18 mouse cellular contexts compared by ENCODE assay signal in genomic region chr12:35317046-35317445, GRCm38 (mm10).
DNase-seq lines count a peak whose midpoint lies in the region; ATAC-seq and TF ChIP-seq lines count a peak whose summit lies in the region.
"Had no signal": no experiment of that assay in that cellular context is flagged by ENCODE, and none has a peak within 500 bp of the region (broad histone marks: within the 10 kb centered on the region; RNA-seq: fewer than 3 reads in every experiment).

No protein-coding gene starts in this region.

- H3K27me3 ChIP-seq in heart, embryonic 14.5 days (ENCODE audit: control insufficient read depth, insufficient read depth, low read length): no peaks in the 10 kb centered on the region
- H3K27me3 ChIP-seq in lung, embryonic 14.5 days (ENCODE audit: insufficient read depth, low read length): no peaks in the 10 kb centered on the region
- no peaks in the 10 kb centered on the region for H3K27me3 ChIP-seq in heart, postnatal 0 days (ENCODE audit: control insufficient read depth, insufficient read depth, low read length)

- no peak overlapping the region for H3K4me3 ChIP-seq in heart, embryonic 14.5 days (ENCODE audit: control insufficient read depth in 1 of 2, insufficient read depth in 1 of 2, low read depth in 1 of 2, low read length in 2 of 2)
- no peak overlapping the region for H3K4me3 ChIP-seq in lung, embryonic 14.5 days (ENCODE audit: low read depth, low read length)
- no peak overlapping the region for H3K4me3 ChIP-seq in lung, adult 2 months (replicated peaks; ENCODE audit: extremely low read depth, low read depth, low read length)
- H3K4me3 ChIP-seq in bone marrow macrophage, adult 2 months (ENCODE audit: insufficient read depth, low read length): no peak overlapping the region
- no peak overlapping the region for H3K4me3 ChIP-seq in heart, postnatal 0 days (ENCODE audit: low read depth, low read length)
- H3K4me3 ChIP-seq in layer of hippocampus, adult 2 months: no peak overlapping the region
- H3K4me3 ChIP-seq: forebrain, embryonic 10.5 days; hindbrain, embryonic 10.5 days had no signal

- no peak overlapping the region for H3K4me2 ChIP-seq in heart, embryonic 14.5 days (ENCODE audit: low read length)
- H3K4me2 ChIP-seq in lung, embryonic 14.5 days: no peak overlapping the region
- H3K4me2 ChIP-seq in heart, postnatal 0 days (ENCODE audit: low read depth, low read length): no peak overlapping the region

- TF ChIP-seq POLR2A in lung, adult 2 months (IDR thresholded peaks at IDR 0.05; ENCODE audit: borderline replicate concordance, extremely low read depth, low read depth, low read length): no peak
- no peak for TF ChIP-seq POLR2A in bone marrow macrophage, adult 2 months (IDR thresholded peaks at IDR 0.05; ENCODE audit: borderline replicate concordance, low read depth, low read length)

- H3K9ac ChIP-seq in heart, embryonic 14.5 days (ENCODE audit: low read length): no peak overlapping the region
- H3K9ac ChIP-seq in lung, embryonic 14.5 days: no peak overlapping the region
- H3K9ac ChIP-seq in heart, postnatal 0 days (replicated peaks; ENCODE audit: low read depth, low read length): no peak overlapping the region

- no peaks in the 10 kb centered on the region for H3K36me3 ChIP-seq in heart, embryonic 14.5 days (ENCODE audit: control insufficient read depth, insufficient read depth, low read length)
- H3K36me3 ChIP-seq in lung, embryonic 14.5 days (ENCODE audit: insufficient read depth): no peaks in the 10 kb centered on the region
- no peaks in the 10 kb centered on the region for H3K36me3 ChIP-seq in heart, postnatal 0 days (replicated peaks; ENCODE audit: control insufficient read depth, insufficient read depth, low read length)
- H3K36me3 ChIP-seq: forebrain, embryonic 10.5 days; G1E; hindbrain, embryonic 10.5 days had no signal

- H3K4me1 ChIP-seq in heart, embryonic 14.5 days (ENCODE audit: control insufficient read depth in 2 of 2, insufficient read depth in 2 of 2, low read length in 2 of 2): no peaks in the 10 kb centered on the region
- no peaks in the 10 kb centered on the region for H3K4me1 ChIP-seq in lung, embryonic 14.5 days (ENCODE audit: insufficient read depth)
- H3K4me1 ChIP-seq in lung, adult 2 months (ENCODE audit: control insufficient read depth, insufficient read depth, low read length): peaks cover 9% of the 10 kb centered on the region
- peaks cover 30% of the 10 kb centered on the region for H3K4me1 ChIP-seq in bone marrow macrophage, adult 2 months (ENCODE audit: control insufficient read depth, insufficient read depth, low read length)
- H3K4me1 ChIP-seq in heart, postnatal 0 days (ENCODE audit: control insufficient read depth, insufficient read depth): no peaks in the 10 kb centered on the region

- peak overlapping the region; percentile 37 to 62; a peak in 1 of 4 replicates for H3K27ac ChIP-seq in heart, embryonic 14.5 days (replicated peaks in 1 of 2; ENCODE audit: control insufficient read depth in 1 of 2, insufficient read depth in 1 of 2, low read depth in 2 of 2, low read length in 2 of 2)
- H3K27ac ChIP-seq in lung, embryonic 14.5 days (ENCODE audit: low read depth): no peak overlapping the region
- peak overlapping the region; percentile 91 for H3K27ac ChIP-seq in bone marrow macrophage, adult 2 months (ENCODE audit: insufficient read depth, low read depth, low read length)
- H3K27ac ChIP-seq in heart, postnatal 0 days (ENCODE audit: low read depth): peak overlapping the region; percentile 62
- no peak overlapping the region for H3K27ac ChIP-seq in layer of hippocampus, adult 2 months
- H3K27ac ChIP-seq: forebrain, embryonic 10.5 days; hindbrain, embryonic 10.5 days; stomach, postnatal 0 days had no signal

- 49% methylated on average over 3 of the region's 3 CpGs for WGBS in heart, embryonic 14.5 days
- 41% methylated on average over 3 of the region's 3 CpGs for WGBS in lung, embryonic 14.5 days
- 13% methylated on average over 3 of the region's 3 CpGs for WGBS in lung, adult 2 months
- WGBS in heart, postnatal 0 days: 43% methylated on average over 3 of the region's 3 CpGs

- DNase-seq in heart, adult 11 months: no peak
- peak; percentile 30 for DNase-seq in lung, embryonic 14.5 days
- no peak for DNase-seq in lung, adult 2 months
- DNase-seq in heart, postnatal 0 days (ENCODE audit: low spot score): peak; percentile 49
- no peak for DNase-seq in layer of hippocampus, adult 2 months (ENCODE audit: low spot score in 2 of 2)
- DNase-seq: cerebellum, postnatal 10 days; gastrocnemius, postnatal 25 days; kidney, postnatal 25 days; liver; midbrain, embryonic 14.5 days; thymus, postnatal 14 days had no signal

- no peak for TF ChIP-seq EP300 in heart, postnatal 0 days (IDR thresholded peaks at IDR 0.05; ENCODE audit: low read depth)

- ATAC-seq in heart, embryonic 14.5 days (ENCODE audit: insufficient number of reproducible peaks, insufficient read depth, low FRiP score, low read depth): peak; percentile 39; the same call in 1 of the 2 replicates
- ATAC-seq in lung, embryonic 14.5 days (ENCODE audit: insufficient read depth): no peak
- no peak for ATAC-seq in heart, postnatal 0 days (ENCODE audit: insufficient read depth, low read depth)
- ATAC-seq: CD4-positive, CD25-positive, alpha-beta regulatory T cell, adult 4 months had no signal

- no peaks in the 10 kb centered on the region for H3K9me3 ChIP-seq in heart, embryonic 14.5 days (ENCODE audit: control insufficient read depth, low read length)
- H3K9me3 ChIP-seq in lung, embryonic 14.5 days (ENCODE audit: low read depth, low read length): no peaks in the 10 kb centered on the region
- no peaks in the 10 kb centered on the region for H3K9me3 ChIP-seq in heart, postnatal 0 days (replicated peaks; ENCODE audit: control insufficient read depth, low read length)
- H3K9me3 ChIP-seq: forebrain, embryonic 10.5 days; hindbrain, embryonic 10.5 days had no signal

- TF ChIP-seq CTCF in lung, embryonic 14.5 days (IDR thresholded peaks at IDR 0.05; ENCODE audit: low read depth): no peak
- TF ChIP-seq CTCF in lung, adult 2 months (IDR thresholded peaks at IDR 0.05; ENCODE audit: insufficient read depth, low read length): no peak
- TF ChIP-seq CTCF in bone marrow macrophage, adult 2 months (IDR thresholded peaks at IDR 0.05; ENCODE audit: low read depth, low read length): no peak
- no peak for TF ChIP-seq CTCF in heart, postnatal 0 days (IDR thresholded peaks at IDR 0.05; ENCODE audit: low read depth)
- TF ChIP-seq CTCF in layer of hippocampus, adult 2 months (conservative IDR thresholded peaks at IDR 0.05): no peak

Comparison
In these comparisons a context has a peak if more than half of its experiments do, and no peak if none do; other contexts are left out.
1. DNase-seq: peak in lung, embryonic 14.5 days (single experiment) and heart, postnatal 0 days (single experiment); none in heart, adult 11 months (single experiment), lung, adult 2 months (single experiment) and layer of hippocampus, adult 2 months (0 of 2).
2. H3K27ac ChIP-seq: peak in heart, embryonic 14.5 days (2 of 2), bone marrow macrophage, adult 2 months (single experiment) and heart, postnatal 0 days (single experiment); none in lung, embryonic 14.5 days (single experiment) and layer of hippocampus, adult 2 months (single experiment).